Mouse (Mus musculus) midbrain, embryonic 10.5 days (tissue): ENCODE measurements at regions not wholly inside any gene's neighbourhood (a gene's known extent, or its start where the extent isn't known, plus 50 kb on each side); places are given as distances from the start of the nearest gene placed in this dataset. TPM values are rescaled to one million over a fixed set of nuclear protein-coding genes. Genes with fewer than 3 reads are reported as not detected.

Source experiments
- DNase-seq: peaks from one replicate; pipeline ENCODE4 v3.0.0-alpha.2; 2017; ENCODE audit warnings: low spot score
- H3K27ac ChIP-seq: fragments of 300-500 bp; sonication (generic); replicated peaks from 2 replicates; pipeline ENCODE4 v1.5.1; 2016; ENCODE audit warnings: mild to moderate bottlenecking
- H3K27me3 ChIP-seq: fragments of 300-500 bp; sonication (generic); 2 replicates; pipeline ENCODE4 v1.6.1; 2016; ENCODE audit warnings: low read depth, mild to moderate bottlenecking; ENCODE audit not compliant: poor library complexity, severe bottlenecking
- H3K36me3 ChIP-seq: fragments of 300-500 bp; sonication (generic); 2 replicates; pipeline ENCODE4 v1.6.1; 2016; ENCODE audit warnings: mild to moderate bottlenecking, moderate library complexity
- H3K4me1 ChIP-seq: fragments of 300-500 bp; sonication (generic); 2 replicates; pipeline ENCODE4 v1.6.1; 2016
- H3K4me3 ChIP-seq: fragments of 300-500 bp; sonication (generic); 2 replicates; pipeline ENCODE4 v1.5.1; 2016; ENCODE audit warnings: mild to moderate bottlenecking, moderate library complexity
- H3K9me3 ChIP-seq: fragments of 300-500 bp; sonication (generic); replicated peaks from 2 replicates; pipeline ENCODE4 v1.6.1; 2016; ENCODE audit warnings: mild to moderate bottlenecking
- WGBS: fragments of 180-500 bp; shearing (Covaris S2); methylation state at CpG from one replicate; pipeline ENCODE4 v1.1.7; 2016; 5-methylcytosine and 5-hydroxymethylcytosine counted together
- microRNA-seq: library from miRNA; unstranded; fragments of <30 nt; microRNA quantifications from one replicate; pipeline ENCODE4, GENCODE M21; 2017

GRCm38 (mm10) chr4:81512396-81512795 lies 69.8 kb upstream of the Mpdz start:
- H3K4me1 ChIP-seq, result peaks cover 15% of the 10 kb centered on the region
- DNase-seq, result no peak
- no peak overlapping the region for H3K27ac ChIP-seq
- 60% methylated on average over 3 of the region's 3 CpGs for WGBS
- no peak overlapping the region for H3K4me3 ChIP-seq
- no peaks in the 10 kb centered on the region for H3K9me3 ChIP-seq
- no peaks in the 10 kb centered on the region for H3K27me3 ChIP-seq
- no peaks in the 10 kb centered on the region for H3K36me3 ChIP-seq

- no peaks in the 10 kb centered on the region for H3K27me3 ChIP-seq
- H3K27ac ChIP-seq, result no peak overlapping the region
- 98% methylated on average over 1 of the region's 1 CpGs for WGBS
Measured at GRCm38 (mm10) chr4:81508776-81509175, 66.2 kb upstream of the Mpdz start.

GRCm38 (mm10) chr4:81506841-81507240 lies 64.2 kb upstream of the Mpdz start:
- DNase-seq, result no peak
- Histone ChIP-seq H3K36me3 (no peaks in the 10 kb centered on the region), H3K4me1 (peaks cover under 1% of the 10 kb centered on the region; the same call in 1 of the 2 replicates), H3K27me3 (no peaks in the 10 kb centered on the region), H3K9me3 (no peaks in the 10 kb centered on the region), H3K4me3 (no peak overlapping the region), H3K27ac (no peak overlapping the region)
- WGBS, result 93% methylated on average over 5 of the region's 5 CpGs

More at GRCm38 (mm10) chr4:81508776-81509175, 66.2 kb upstream of the Mpdz start:
- DNase-seq, result no peak
- Histone ChIP-seq H3K4me1 (peaks cover 15% of the 10 kb centered on the region), H3K9me3 (no peaks in the 10 kb centered on the region), H3K4me3 (no peak overlapping the region), H3K36me3 (no peaks in the 10 kb centered on the region)

GRCm38 (mm10) chr4:81506306-81506705 lies 63.7 kb upstream of the Mpdz start:
- Histone ChIP-seq H3K27me3 (no peaks in the 10 kb centered on the region), H3K4me3 (no peak overlapping the region), H3K4me1 (no peaks in the 10 kb centered on the region), H3K36me3 (no peaks in the 10 kb centered on the region), H3K9me3 (no peaks in the 10 kb centered on the region), H3K27ac (no peak overlapping the region)
- WGBS, result 93% methylated on average over 6 of the region's 6 CpGs
- no peak for DNase-seq

- H3K27me3 ChIP-seq, result no peaks in the 10 kb centered on the region
Measured at GRCm38 (mm10) chr4:81505096-81505495, 62.5 kb upstream of the Mpdz start.

GRCm38 (mm10) chr4:81503941-81504340 lies 61.3 kb upstream of the Mpdz start:
- 85% methylated on average over 5 of the region's 5 CpGs for WGBS
- no peaks in the 10 kb centered on the region for H3K4me1 ChIP-seq
- H3K36me3 ChIP-seq, result no peaks in the 10 kb centered on the region
- H3K27ac ChIP-seq, result no peak overlapping the region
- H3K9me3 ChIP-seq, result no peaks in the 10 kb centered on the region
- H3K27me3 ChIP-seq, result no peaks in the 10 kb centered on the region
- H3K4me3 ChIP-seq, result no peak overlapping the region
- no peak for DNase-seq

More at GRCm38 (mm10) chr4:81505096-81505495, 62.5 kb upstream of the Mpdz start:
- H3K4me1 ChIP-seq, result no peaks in the 10 kb centered on the region
- H3K27ac ChIP-seq, result no peak overlapping the region
- H3K36me3 ChIP-seq, result no peaks in the 10 kb centered on the region
- H3K9me3 ChIP-seq, result no peaks in the 10 kb centered on the region
- DNase-seq, result no peak
- 88% methylated on average over 3 of the region's 3 CpGs for WGBS
- no peak overlapping the region for H3K4me3 ChIP-seq

GRCm38 (mm10) chr4:81501802-81502201 lies 59.2 kb upstream of the Mpdz start:
- no peaks in the 10 kb centered on the region for H3K27me3 ChIP-seq
- no peaks in the 10 kb centered on the region for H3K36me3 ChIP-seq
- WGBS, result 88% methylated on average over 5 of the region's 5 CpGs
- H3K4me3 ChIP-seq, result no peak overlapping the region
- H3K27ac ChIP-seq, result no peak overlapping the region
- H3K9me3 ChIP-seq, result no peaks in the 10 kb centered on the region
- DNase-seq, result no peak
- H3K4me1 ChIP-seq, result no peaks in the 10 kb centered on the region

GRCm38 (mm10) chr4:81498133-81498532 lies 55.5 kb upstream of the Mpdz start:
- 53% methylated on average over 2 of the region's 2 CpGs for WGBS
- H3K27ac ChIP-seq, result no peak overlapping the region
- DNase-seq, result no peak

GRCm38 (mm10) chr4:81492811-81493210 lies 50.2 kb upstream of the Mpdz start:
- no peaks in the 10 kb centered on the region for H3K36me3 ChIP-seq
- no peak for DNase-seq
- WGBS, result 89% methylated on average over 3 of the region's 3 CpGs
- H3K9me3 ChIP-seq, result no peaks in the 10 kb centered on the region
- H3K27ac ChIP-seq, result no peak overlapping the region
- H3K4me3 ChIP-seq, result no peak overlapping the region
- no peaks in the 10 kb centered on the region for H3K27me3 ChIP-seq
- H3K4me1 ChIP-seq, result no peaks in the 10 kb centered on the region

More at GRCm38 (mm10) chr4:81498133-81498532, 55.5 kb upstream of the Mpdz start:
- Histone ChIP-seq H3K36me3 (no peaks in the 10 kb centered on the region), H3K27me3 (no peaks in the 10 kb centered on the region), H3K4me1 (no peaks in the 10 kb centered on the region), H3K4me3 (no peak overlapping the region), H3K9me3 (no peaks in the 10 kb centered on the region)

Small RNAs in the stretch of these regions (microRNA-seq; reads per million reads assigned to microRNA genes)
- gene Gm22402, result not detected
